Mouse (Mus musculus) embryo, embryonic 11.5 days (tissue): ENCODE data around the gene Capn6.

Source experiments
- DNase-seq: peaks from one replicate; pipeline ENCODE4 v3.0.0-alpha.2; 2012; ENCODE audit warnings: low read depth, low spot score

Gene Capn6

GRCm38 (mm10) chrX:143827212-143827611 is at the start of gene Capn6:
Gene Capn6, minus strand, starts transcription at chrX:143827414.
- peak; percentile 37 for DNase-seq

- no peak for DNase-seq
These were observed 40.0 kb upstream of the Capn6 start for GRCm38 (mm10) chrX:143867129-143867664.

GRCm38 (mm10) chrX:143851351-143851750 is 24.1 kb upstream of the Capn6 start:
- no peak for DNase-seq

- no peak for DNase-seq
These were observed 22.8 kb upstream of the Capn6 start for GRCm38 (mm10) chrX:143849969-143850368.

- no peak for DNase-seq
These were observed 19.4 kb upstream of the Capn6 start for GRCm38 (mm10) chrX:143846637-143847036.

- no peak for DNase-seq
These were observed 693 bp downstream of the Capn6 start for GRCm38 (mm10) chrX:143826521-143826920.

GRCm38 (mm10) chrX:143818961-143819360 is 8.3 kb downstream of the Capn6 start:
- no peak for DNase-seq

GRCm38 (mm10) chrX:143815948-143816347 is 11.3 kb downstream of the Capn6 start:
- DNase-seq = no peak

- DNase-seq = no peak
These were observed 64.7 kb downstream of the Capn6 start for GRCm38 (mm10) chrX:143762556-143762955.
